Mouse (Mus musculus) right cerebral cortex, adult 2 months (tissue): ENCODE data around the gene Lsr.
"Not testable (repeated sequence)": the region's sequence is repeated elsewhere in the genome, so short reads cannot be mapped to it uniquely, and the experiment has no call there.

ENCODE experiments used
- DNase-seq, 2 experiments: peaks; one replicate each; pipeline ENCODE4 v3.0.0; 2021 to 2022; ENCODE audit warnings: low spot score in 2 of 2

The Lsr gene

GRCm38 (mm10) chr7:30962862-30963261 lies 10.4 kb downstream of the Lsr start:
- no peak for DNase-seq

GRCm38 (mm10) chr7:30959786-30960349 lies 13.4 kb downstream of the Lsr start:
- DNase-seq = no peak

DNA sequence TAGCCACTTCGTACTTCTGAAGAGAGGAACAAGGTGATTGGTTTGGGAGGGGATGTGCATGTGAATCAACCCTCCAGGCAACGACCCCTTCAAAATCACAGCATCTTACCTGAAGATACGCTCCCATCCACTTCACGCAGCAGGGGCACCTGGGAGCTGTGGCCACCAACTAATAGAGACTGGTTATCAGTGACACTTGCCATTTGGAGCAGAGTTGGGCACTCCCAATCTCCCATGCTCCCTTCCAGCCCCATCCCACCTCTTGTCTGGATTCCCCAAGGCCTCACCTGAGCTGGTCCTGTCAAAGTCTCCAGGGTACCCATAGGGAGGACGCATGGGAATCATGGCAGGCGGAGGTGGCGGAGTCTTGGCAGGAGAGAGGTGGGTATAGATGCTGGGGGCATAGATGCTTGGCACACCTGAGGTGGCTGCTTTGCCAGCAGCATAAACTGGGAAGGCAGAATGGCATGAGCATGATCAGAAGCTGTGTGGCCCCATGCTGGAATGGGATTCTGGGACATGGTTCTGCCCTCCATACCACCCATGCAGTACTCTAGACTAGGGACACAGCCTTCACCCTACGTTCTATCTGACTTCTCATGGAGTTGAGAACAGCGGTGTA lies 14.3 kb downstream of the Lsr start:
- DNase-seq = no peak

- no peak for DNase-seq
Measured at GRCm38 (mm10) chr7:30958109-30958865, 15.0 kb downstream of the Lsr start.

DNA sequence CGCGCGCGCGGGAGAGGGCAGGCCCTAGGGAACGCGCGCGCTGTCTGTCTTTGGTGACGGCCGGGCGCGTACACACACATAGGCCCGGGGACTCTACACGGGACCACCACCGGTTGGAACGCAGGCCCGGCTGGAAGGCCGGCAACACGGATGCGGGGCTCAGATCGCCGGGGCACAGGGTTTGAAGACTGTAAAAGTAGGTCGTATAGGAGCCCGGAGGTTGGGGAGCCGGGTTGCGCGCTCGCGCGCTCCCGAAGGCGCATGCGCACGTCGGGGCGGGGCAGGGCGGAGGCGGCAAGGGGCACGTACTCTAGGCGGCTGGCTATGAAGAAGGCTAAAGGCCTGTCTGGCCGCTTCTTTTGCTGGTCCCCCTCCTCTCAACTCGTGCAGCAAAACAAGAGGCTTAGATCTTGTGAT lies 15.9 kb downstream of the Lsr start:
- DNase-seq = peak; percentile 85 to 93

GRCm38 (mm10) chr7:30956756-30957366 lies 16.4 kb downstream of the Lsr start, which contains the start of gene Usf2:
Gene Usf2, minus strand, starts transcription at chr7:30956803.
- DNase-seq = peak; percentile 63 to 67

GRCm38 (mm10) chr7:30956357-30956751 lies 16.9 kb downstream of the Lsr start:
- peak in 1 of 2 experiments; percentile 29 for DNase-seq

DNA sequence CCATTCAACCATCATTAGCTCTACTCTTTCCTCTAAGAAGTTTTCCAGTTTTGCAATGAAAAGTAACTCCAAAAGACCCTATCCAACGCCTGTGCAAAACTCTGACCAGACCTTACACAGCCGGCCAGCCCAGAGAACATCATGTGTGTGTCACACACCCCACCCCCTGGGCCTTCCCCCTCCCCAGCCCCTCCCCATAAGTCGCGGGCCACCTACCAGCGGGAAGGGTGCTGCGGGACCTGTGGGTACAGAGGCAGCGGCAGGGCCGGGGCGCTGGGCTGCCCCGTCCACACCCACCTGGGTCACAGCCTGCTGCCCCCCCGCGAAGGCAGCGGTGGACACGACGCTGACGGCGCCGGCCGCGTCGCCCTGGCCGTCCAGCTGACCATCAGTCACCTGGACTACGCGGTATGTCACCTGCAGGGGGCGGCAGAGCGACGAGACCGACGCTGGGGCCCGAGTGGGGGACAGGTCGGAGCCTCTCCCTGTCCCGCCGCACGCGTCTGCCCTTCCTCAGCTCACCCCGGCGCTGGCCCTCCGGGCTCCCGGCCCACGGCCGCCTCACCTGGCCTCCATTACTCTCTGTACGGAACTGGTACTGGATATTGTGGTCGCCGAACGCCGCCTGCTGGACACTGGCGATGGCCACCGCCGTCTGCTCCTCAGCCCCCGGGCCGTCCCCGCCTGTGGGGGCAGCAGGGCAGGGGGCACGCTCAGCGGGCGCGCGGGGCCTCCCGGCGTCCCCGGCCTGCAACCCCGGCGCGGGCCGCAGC lies 17.5 kb downstream of the Lsr start:
- peak; percentile 76 to 83 for DNase-seq

DNA sequence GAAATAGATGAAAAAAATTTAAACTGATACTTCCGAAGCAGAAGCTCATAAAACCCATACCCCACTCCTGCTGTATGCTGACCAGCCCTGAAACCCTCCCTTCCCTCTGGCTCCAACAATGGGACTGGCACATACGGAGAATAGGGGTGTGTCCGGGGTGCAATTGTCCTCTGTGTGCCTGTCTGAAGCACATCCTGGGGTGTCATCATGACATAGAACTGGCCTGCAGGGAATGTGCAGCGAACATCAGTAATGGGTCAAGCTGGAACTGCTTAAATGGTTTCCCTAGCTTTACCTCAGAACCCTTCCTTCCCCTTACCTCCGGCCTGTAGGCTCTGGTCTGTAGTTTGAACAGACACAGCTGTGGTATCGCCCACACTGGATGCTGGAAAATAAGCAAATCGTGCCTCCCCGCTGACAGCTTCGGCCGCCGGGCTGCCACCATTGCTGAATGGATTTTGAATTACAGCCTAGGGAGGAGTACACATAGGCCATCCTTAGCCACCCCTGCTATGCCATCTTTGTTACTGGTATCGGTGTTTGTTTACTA lies 18.2 kb downstream of the Lsr start:
- DNase-seq = no peak

DNA sequence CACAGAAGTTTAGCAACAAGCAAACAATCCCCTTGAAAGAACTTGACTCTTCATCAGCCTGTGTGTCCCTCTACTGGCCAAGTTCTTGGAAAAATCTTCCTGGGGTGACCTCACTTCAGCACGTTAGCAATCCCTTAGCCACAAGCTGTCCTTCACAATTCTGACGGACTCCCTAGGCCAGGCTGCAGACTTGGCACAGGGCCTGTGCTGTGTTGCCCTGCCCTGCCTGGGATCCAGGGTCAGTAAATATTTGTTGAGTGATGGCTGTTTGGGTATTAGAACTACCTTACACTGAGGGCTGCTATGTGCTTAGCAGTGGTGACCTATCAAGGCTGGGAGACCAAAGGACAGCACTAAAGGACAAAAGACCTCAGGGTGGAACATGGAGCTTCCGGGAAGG lies 19.2 kb downstream of the Lsr start:
- no peak for DNase-seq

GRCm38 (mm10) chr7:30953459-30953858 lies 19.8 kb downstream of the Lsr start:
- DNase-seq = no peak

DNA sequence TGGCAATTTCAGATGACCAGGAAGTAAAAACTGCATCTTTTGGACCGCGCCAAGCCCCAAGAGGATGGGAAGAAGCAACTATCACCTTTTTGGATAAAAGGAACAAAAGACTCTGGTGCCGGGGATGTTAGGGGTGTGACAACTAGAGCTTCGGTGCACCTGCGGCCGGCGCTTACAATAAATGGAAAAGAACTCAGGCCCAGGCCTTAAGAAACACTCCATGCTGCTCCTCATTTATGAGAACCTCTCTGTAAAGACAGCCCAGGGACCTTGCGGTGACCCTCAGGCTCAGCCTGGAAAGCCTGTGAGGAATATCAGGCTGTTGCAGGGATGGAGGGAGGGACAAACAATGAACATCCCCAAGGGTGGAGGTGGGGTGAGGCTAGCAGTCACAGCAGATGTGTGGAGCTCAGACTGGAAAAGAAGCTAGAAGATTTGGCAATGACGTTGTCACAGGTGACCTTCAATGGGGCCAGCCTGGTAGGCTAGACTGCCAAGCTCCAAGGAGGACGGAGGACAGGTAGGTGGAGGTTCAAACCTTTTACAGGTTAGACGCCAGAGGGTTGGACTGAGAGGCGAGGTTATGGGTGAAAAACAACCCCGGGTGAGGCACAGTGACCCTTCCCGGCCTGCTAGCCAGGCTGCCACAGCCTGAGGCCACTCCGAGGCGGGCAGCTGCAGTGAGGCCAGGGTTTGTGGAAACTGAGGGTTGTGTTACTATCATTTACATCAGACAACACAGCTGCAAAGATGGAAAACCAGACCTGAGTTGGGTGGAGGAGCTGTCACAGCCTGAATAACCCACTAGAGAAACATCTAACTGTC lies 20.6 kb downstream of the Lsr start:
- no peak for DNase-seq

DNA sequence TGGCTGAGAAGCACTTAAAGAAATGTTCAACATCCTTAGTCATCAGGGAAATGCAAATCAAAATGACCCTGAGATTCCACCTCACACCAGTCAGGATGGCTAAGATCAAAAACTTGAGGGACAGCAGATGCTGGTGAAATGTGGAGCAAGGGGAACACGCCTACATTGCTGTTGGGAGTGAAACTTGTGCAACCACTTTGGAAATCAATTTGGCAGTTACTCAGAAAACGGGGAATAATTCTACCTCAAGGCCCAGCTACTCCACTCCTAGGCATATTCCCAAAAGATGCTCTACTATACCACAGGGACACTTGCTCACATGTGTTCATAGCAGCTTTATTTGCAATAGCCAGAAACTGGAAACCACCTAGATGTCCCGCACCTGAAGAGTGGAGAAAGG lies 23.4 kb downstream of the Lsr start:
- DNase-seq = not testable (repeated sequence)

GRCm38 (mm10) chr7:30945876-30946275 lies 27.4 kb downstream of the Lsr start:
- no peak for DNase-seq

- not testable (repeated sequence) for DNase-seq
Measured at GRCm38 (mm10) chr7:30945466-30945865, 27.8 kb downstream of the Lsr start.

DNA sequence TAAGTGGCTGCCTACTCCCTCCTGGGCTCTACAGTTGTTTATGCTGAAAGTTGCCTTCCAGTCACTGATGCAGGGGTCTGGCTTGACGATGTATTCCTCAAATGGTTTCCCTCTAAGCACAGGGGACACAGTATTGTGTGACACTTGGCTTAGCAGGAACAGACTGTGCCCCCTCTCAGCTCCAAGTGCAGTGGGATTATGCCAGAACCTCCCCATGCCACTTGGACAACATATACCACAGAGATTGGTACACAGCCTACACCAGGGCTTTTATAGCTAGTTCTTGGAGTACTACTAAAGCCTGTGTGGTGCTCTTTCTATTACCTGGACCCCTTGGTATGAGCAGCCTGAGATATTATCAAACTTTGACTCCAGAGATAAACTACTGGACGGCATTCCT lies 28.6 kb downstream of the Lsr start:
- not testable (repeated sequence) for DNase-seq

- DNase-seq = no peak
Measured at GRCm38 (mm10) chr7:30943909-30944635, 29.2 kb downstream of the Lsr start, which contains the start of gene Hamp. Gene Hamp, minus strand, starts transcription at chr7:30944032.

- not testable (repeated sequence) for DNase-seq
Measured at GRCm38 (mm10) chr7:30942365-30942764, 30.9 kb downstream of the Lsr start.

DNA sequence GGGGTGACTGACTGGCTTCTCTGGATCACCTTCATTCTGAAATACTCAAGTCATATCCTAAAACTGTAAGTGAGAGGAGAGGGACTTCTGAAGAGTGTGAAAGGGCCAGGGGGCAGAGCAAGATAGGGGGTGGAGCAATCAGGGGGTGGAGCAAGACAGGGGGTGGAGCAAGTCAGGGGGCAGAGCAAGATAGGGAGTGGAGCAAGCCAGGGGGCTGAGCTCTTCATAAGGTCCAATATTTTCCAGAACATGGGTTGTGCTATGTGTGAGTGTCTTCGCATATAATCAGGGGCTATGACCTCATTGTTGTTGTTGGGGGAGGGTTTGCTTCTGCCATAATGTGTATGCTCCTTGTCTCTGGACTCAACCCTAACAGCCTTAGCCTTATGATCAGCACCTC lies 33.2 kb downstream of the Lsr start:
- DNase-seq = not testable (repeated sequence)
